Mouse (Mus musculus): ENCODE results near the gene Olfr1357. TPM values are rescaled to one million over a fixed set of nuclear protein-coding genes. Genes with fewer than 3 reads are reported as not detected.
"Not testable (repeated sequence)": the region's sequence is repeated elsewhere in the genome, so short reads cannot be mapped to it uniquely, and the experiment has no call there.

The Olfr1357 gene
- total RNA-seq (2021), result not detected
- long read RNA-seq, experiment 1, result 0 reads
- long read RNA-seq, experiment 2, result 0 reads

- intact Hi-C loops (cut with DNase I), result no loop called here
- DNase-seq (ENCODE audit: low spot score in 2 of 2), result no peak
Measured at GRCm38 (mm10) chr10:78617974-78618373, at the start of gene Olfr1357. Gene Olfr1357 (minus strand): TSS chr10:78618074.

- intact Hi-C loops (cut with DNase I); DNase-seq (ENCODE audit: low spot score in 2 of 2): not testable (repeated sequence)
Measured at GRCm38 (mm10) chr10:78666696-78667095, 48.8 kb upstream of the Olfr1357 start.

- DNase-seq (ENCODE audit: low spot score in 2 of 2), result no peak
- intact Hi-C loops (cut with DNase I), result no loop called here
Measured at GRCm38 (mm10) chr10:78664546-78664945, 46.7 kb upstream of the Olfr1357 start.

- DNase-seq (ENCODE audit: low spot score in 2 of 2), result no peak
- intact Hi-C loops (cut with DNase I), result no loop called here
Measured at GRCm38 (mm10) chr10:78661198-78661597, 43.3 kb upstream of the Olfr1357 start.

- peak; percentile 49 to 52 for DNase-seq (ENCODE audit: low spot score in 2 of 2)
- intact Hi-C loops (cut with DNase I), result loop anchor here (5.0 to 10.0 kb wide), 2 partner anchors 122 to 485 kb away; partner anchors contain the start of gene Ccdc105
Measured at GRCm38 (mm10) chr10:78632311-78632710, 14.4 kb upstream of the Olfr1357 start.

GRCm38 (mm10) chr10:78630194-78630593 lies 12.3 kb upstream of the Olfr1357 start:
- intact Hi-C loops (cut with DNase I), result loop anchor here (5.0 to 10.0 kb wide), 2 partner anchors 125 to 487 kb away; partner anchors contain the start of gene Ccdc105
- DNase-seq (ENCODE audit: low spot score in 2 of 2), result peak; percentile 23 to 43

GRCm38 (mm10) chr10:78623143-78623542 lies 5.3 kb upstream of the Olfr1357 start:
- DNase-seq (ENCODE audit: low spot score in 2 of 2); intact Hi-C loops (cut with DNase I): not testable (repeated sequence)

- intact Hi-C loops (cut with DNase I), result loop anchor here (10.0 kb wide), 2 partner anchors 63 to 173 kb away; no protein-coding TSS in a partner anchor
Measured at GRCm38 (mm10) chr10:78607602-78608001, 10.3 kb downstream of the Olfr1357 start.

GRCm38 (mm10) chr10:78605080-78605479 lies 12.8 kb downstream of the Olfr1357 start:
- DNase-seq (ENCODE audit: low spot score in 2 of 2), result peak; percentile 59 to 60
- intact Hi-C loops (cut with DNase I), result loop anchor here (10.0 kb wide), 2 partner anchors 60 to 170 kb away; no protein-coding TSS in a partner anchor

More at GRCm38 (mm10) chr10:78607602-78608001, 10.3 kb downstream of the Olfr1357 start:
- no peak for DNase-seq (ENCODE audit: low spot score in 2 of 2)

GRCm38 (mm10) chr10:78599865-78600264 lies 18.0 kb downstream of the Olfr1357 start:
- intact Hi-C loops (cut with DNase I), result loop anchor here (10.0 kb wide), 2 partner anchors 55 to 165 kb away; no protein-coding TSS in a partner anchor

GRCm38 (mm10) chr10:78594566-78594965 lies 23.3 kb downstream of the Olfr1357 start:
- intact Hi-C loops (cut with DNase I), result no loop called here
- no peak for DNase-seq (ENCODE audit: low spot score in 2 of 2)

More at GRCm38 (mm10) chr10:78599865-78600264, 18.0 kb downstream of the Olfr1357 start:
- DNase-seq (ENCODE audit: low spot score in 2 of 2), result no peak

GRCm38 (mm10) chr10:78594157-78594556 lies 23.7 kb downstream of the Olfr1357 start:
- DNase-seq (ENCODE audit: low spot score in 2 of 2), result no peak
- intact Hi-C loops (cut with DNase I), result no loop called here

GRCm38 (mm10) chr10:78593736-78594135 lies 24.1 kb downstream of the Olfr1357 start:
- no peak for DNase-seq (ENCODE audit: low spot score in 2 of 2)
- intact Hi-C loops (cut with DNase I), result no loop called here

GRCm38 (mm10) chr10:78592856-78593379 lies 25.0 kb downstream of the Olfr1357 start:
- intact Hi-C loops (cut with DNase I), result no loop called here
- no peak for DNase-seq (ENCODE audit: low spot score in 2 of 2)

- intact Hi-C loops (cut with DNase I), result no loop called here
Measured at GRCm38 (mm10) chr10:78591406-78592328, 26.2 kb downstream of the Olfr1357 start, which contains the start of gene Syde1. Gene Syde1 (minus strand): TSS chr10:78591964.

GRCm38 (mm10) chr10:78590744-78591143 lies 27.1 kb downstream of the Olfr1357 start:
- intact Hi-C loops (cut with DNase I), result no loop called here
- DNase-seq (ENCODE audit: low spot score in 2 of 2), result no peak

More at GRCm38 (mm10) chr10:78591406-78592328, 26.2 kb downstream of the Olfr1357 start, which contains the start of gene Syde1:
- DNase-seq (ENCODE audit: low spot score in 2 of 2), result no peak

- no peak for DNase-seq (ENCODE audit: low spot score in 2 of 2)
- intact Hi-C loops (cut with DNase I), result no loop called here
Measured at GRCm38 (mm10) chr10:78589901-78590300, 28.0 kb downstream of the Olfr1357 start.

- no peak for DNase-seq (ENCODE audit: low spot score in 2 of 2)
- intact Hi-C loops (cut with DNase I), result no loop called here
Measured at GRCm38 (mm10) chr10:78589291-78589690, 28.6 kb downstream of the Olfr1357 start.

GRCm38 (mm10) chr10:78586026-78586425 lies 31.8 kb downstream of the Olfr1357 start:
- intact Hi-C loops (cut with DNase I), result no loop called here
- no peak for DNase-seq (ENCODE audit: low spot score in 2 of 2)

- intact Hi-C loops (cut with DNase I), result no loop called here
- no peak for DNase-seq (ENCODE audit: low spot score in 2 of 2)
Measured at GRCm38 (mm10) chr10:78585606-78586005, 32.3 kb downstream of the Olfr1357 start.
